Mouse (Mus musculus) liver, adult 2 months (tissue): ENCODE measurements around the gene Acyp1.
A peak's percentile ranks its signal among the peaks of the same experiment; 100 is the strongest.

ENCODE experiments used
- CTCF ChIP-seq: fragments of 200-500 bp; IDR thresholded peaks from 2 replicates; pipeline ENCODE4 v1.5.1; 2011; ENCODE audit warnings: low read depth, low read length, control low read depth
- POLR2A ChIP-seq: fragments of 200-500 bp; IDR thresholded peaks from 2 replicates; pipeline ENCODE4 v1.6.1; 2011; ENCODE audit warnings: low read length, control low read depth; ENCODE audit not compliant: insufficient read depth; ENCODE audit errors: extremely low read depth

DNA sequence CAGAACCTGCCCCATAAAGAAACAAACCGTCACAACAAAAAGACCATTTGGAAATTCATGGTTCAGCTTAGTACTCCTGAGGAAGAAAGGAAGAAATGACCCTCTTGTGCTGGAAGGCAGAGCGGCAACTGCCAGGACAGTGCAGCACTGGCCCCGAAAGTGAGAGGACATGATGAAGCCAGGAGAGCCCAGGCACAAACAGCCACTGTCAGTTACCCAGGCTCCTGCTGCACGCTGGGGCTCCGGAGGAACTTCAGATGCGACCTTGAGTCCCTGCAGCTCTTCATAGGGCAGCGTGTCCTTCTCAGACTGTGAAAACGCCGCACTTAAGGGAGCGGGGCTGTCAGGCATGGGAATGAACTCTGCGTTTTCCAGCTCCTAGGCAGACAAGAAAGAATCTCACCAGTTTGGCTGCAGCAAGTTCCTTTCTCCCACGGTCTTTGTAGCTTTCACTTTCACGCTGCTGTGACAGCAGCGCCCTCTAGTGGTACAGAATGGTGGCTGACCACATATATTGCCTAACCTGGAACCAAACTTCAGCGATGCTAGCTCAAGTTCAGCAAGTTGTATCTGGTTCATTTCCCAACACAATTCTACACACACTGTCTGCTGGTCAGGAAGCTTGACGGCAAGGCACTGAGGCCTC lies 17.1 kb upstream of the Acyp1 start:
- TF ChIP-seq POLR2A, result no peak
- peak; percentile 79 for TF ChIP-seq CTCF
